32 mouse cellular contexts compared by ENCODE assay signal in the genomic region with DNA sequence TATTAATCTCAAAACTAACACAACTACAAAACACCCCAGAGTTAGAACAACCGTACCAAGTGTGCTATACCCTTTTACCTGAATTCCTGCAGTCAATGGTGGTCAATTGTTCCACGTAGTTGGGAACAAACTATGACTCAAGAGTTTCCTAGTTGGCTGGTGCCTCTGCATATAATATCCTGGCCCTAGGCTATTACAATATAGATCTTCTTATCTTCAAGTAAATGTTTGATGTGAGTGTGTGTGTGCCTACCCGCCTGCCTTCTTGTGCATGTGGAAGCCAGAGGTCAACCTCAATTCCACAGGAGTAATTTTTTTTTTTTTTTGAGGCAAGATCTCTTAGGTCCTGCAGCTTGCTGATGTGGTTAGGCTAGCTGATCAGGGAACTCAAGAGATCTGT.
"Had no signal": no experiment of that assay in that cellular context is flagged by ENCODE, and none has a peak within 500 bp of the region (broad histone marks: within the 10 kb centered on the region; RNA-seq: fewer than 3 reads in every experiment).

No protein-coding gene starts in this region.

- H3K4me1 ChIP-seq: limb, embryonic 10.5 days; limb, embryonic 12.5 days; limb, embryonic 13.5 days; limb, embryonic 15.5 days; liver, embryonic 12.5 days; liver, embryonic 13.5 days; liver, embryonic 15.5 days; lung, embryonic 15.5 days; megakaryocyte, embryonic 14.5 days; midbrain, embryonic 10.5 days; midbrain, embryonic 15.5 days had no signal

- H3K27ac ChIP-seq: left cerebral cortex, adult 2 months; limb, embryonic 10.5 days; limb, embryonic 12.5 days; limb, embryonic 13.5 days; limb, embryonic 15.5 days; liver, embryonic 12.5 days; liver, embryonic 13.5 days; liver, embryonic 14.5 days; liver, embryonic 15.5 days; lung, embryonic 15.5 days; macrophage; midbrain, embryonic 10.5 days; midbrain, embryonic 12.5 days; midbrain, embryonic 13.5 days; midbrain, embryonic 15.5 days had no signal

- H3K9me3 ChIP-seq: limb, embryonic 10.5 days; limb, embryonic 12.5 days; limb, embryonic 13.5 days; limb, embryonic 15.5 days; liver, embryonic 12.5 days; liver, embryonic 13.5 days; liver, embryonic 15.5 days; lung, embryonic 15.5 days; midbrain, embryonic 10.5 days; midbrain, embryonic 12.5 days; midbrain, embryonic 13.5 days; midbrain, embryonic 15.5 days had no signal

- H3K36me3 ChIP-seq: limb, embryonic 10.5 days; limb, embryonic 12.5 days; limb, embryonic 13.5 days; limb, embryonic 15.5 days; liver, embryonic 12.5 days; liver, embryonic 13.5 days; liver, embryonic 15.5 days; lung, embryonic 15.5 days; midbrain, embryonic 10.5 days; midbrain, embryonic 12.5 days; midbrain, embryonic 13.5 days; midbrain, embryonic 15.5 days had no signal

- H3K27me3 ChIP-seq: limb, embryonic 12.5 days; limb, embryonic 13.5 days; limb, embryonic 15.5 days; liver, embryonic 12.5 days; liver, embryonic 13.5 days; liver, embryonic 15.5 days; lung, embryonic 15.5 days; midbrain, embryonic 12.5 days; midbrain, embryonic 13.5 days; midbrain, embryonic 15.5 days had no signal

- DNase-seq: left cerebral cortex, postnatal 4 days; liver; liver, embryonic 13.5 days; liver, postnatal 0 days; lung, adult 18-20 months; lung, adult 2 months; lung, embryonic 14.5 days; lung, postnatal 10 days; lung, postnatal 14 days; lung, postnatal 36 days; lung, postnatal 4 days; midbrain, embryonic 14.5 days had no signal

- H3K4me2 ChIP-seq: limb, embryonic 12.5 days; limb, embryonic 13.5 days; limb, embryonic 15.5 days; liver, embryonic 11.5 days; liver, embryonic 12.5 days; liver, embryonic 13.5 days; liver, embryonic 15.5 days; lung, embryonic 14.5 days; lung, embryonic 15.5 days; midbrain, embryonic 11.5 days; midbrain, embryonic 12.5 days; midbrain, embryonic 13.5 days; midbrain, embryonic 15.5 days had no signal

- ATAC-seq: liver, embryonic 12.5 days; liver, postnatal 0 days; lung, postnatal 0 days; midbrain, embryonic 13.5 days; midbrain, embryonic 15.5 days; midbrain, embryonic 16.5 days had no signal

- H3K4me3 ChIP-seq: left cerebral cortex, adult 2 months; limb, embryonic 10.5 days; limb, embryonic 12.5 days; limb, embryonic 13.5 days; limb, embryonic 15.5 days; liver, embryonic 12.5 days; liver, embryonic 13.5 days; liver, embryonic 15.5 days; lung, embryonic 15.5 days; megakaryocyte, embryonic 14.5 days; midbrain, embryonic 10.5 days; midbrain, embryonic 12.5 days; midbrain, embryonic 13.5 days; midbrain, embryonic 15.5 days; myocyte had no signal

- H3K9ac ChIP-seq: limb, embryonic 12.5 days; limb, embryonic 13.5 days; limb, embryonic 15.5 days; liver, embryonic 12.5 days; liver, embryonic 13.5 days; liver, embryonic 14.5 days; liver, embryonic 15.5 days; liver, postnatal 0 days; lung, embryonic 14.5 days; lung, embryonic 15.5 days; midbrain, embryonic 12.5 days; midbrain, embryonic 13.5 days; midbrain, embryonic 15.5 days had no signal
